Mouse (Mus musculus) layer of hippocampus, postnatal 14 days (tissue): ENCODE results near the gene Defb29. TPM values are rescaled to one million over a fixed set of nuclear protein-coding genes. Genes with fewer than 3 reads are reported as not detected.

Source experiments
- DNase-seq, 2 experiments: peaks; one replicate each; pipeline ENCODE4 v3.0.0; 2021 to 2022; ENCODE audit warnings: low spot score in 2 of 2, mixed read lengths in 1 of 2
- total RNA-seq, 2 experiments: library from RNA; stranded (reverse); gene quantifications; 2 replicates each; pipeline ENCODE4 v1.2.3; 2021

Defb29 gene
- total RNA-seq, 2 experiments from 2014 or later = not detected

DNA sequence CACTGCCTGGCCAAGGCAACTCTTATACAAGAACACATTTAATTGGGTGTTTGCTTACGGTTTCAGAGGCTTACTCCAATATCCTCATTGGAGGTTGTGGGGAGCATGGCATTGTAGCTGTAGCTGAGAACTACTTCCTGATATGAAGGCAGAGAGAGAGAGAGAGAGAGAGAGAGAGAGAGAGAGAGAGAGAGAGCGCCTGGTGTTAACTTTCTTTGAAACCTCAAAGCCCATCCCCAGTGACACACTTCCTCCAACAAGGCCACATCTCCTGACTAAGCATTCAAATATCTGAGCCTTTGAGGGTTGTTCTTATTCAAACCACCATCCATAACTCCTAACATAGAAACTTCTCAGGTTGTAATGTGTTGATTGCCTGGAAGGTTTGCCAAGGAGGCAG, 35.9 kb downstream of the Defb29 start:
- no peak for DNase-seq

DNA sequence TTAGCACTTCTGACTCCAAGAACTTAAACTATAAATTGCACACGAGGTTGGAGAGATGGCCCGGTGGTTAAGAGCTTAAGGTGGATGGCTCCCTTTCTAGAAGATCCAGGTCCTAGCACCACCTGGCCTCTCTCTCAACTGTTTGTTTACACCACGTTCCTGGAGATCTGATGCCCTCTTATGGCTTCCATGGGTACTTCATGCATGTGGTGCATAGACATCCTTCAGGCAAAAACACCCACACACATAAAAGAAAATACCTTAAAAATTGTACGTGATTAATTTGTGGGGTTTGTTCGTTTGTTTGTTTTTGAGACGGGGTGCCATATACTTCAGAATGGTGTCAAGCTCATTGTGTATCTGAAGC, 39.1 kb downstream of the Defb29 start:
- DNase-seq = no peak

DNA sequence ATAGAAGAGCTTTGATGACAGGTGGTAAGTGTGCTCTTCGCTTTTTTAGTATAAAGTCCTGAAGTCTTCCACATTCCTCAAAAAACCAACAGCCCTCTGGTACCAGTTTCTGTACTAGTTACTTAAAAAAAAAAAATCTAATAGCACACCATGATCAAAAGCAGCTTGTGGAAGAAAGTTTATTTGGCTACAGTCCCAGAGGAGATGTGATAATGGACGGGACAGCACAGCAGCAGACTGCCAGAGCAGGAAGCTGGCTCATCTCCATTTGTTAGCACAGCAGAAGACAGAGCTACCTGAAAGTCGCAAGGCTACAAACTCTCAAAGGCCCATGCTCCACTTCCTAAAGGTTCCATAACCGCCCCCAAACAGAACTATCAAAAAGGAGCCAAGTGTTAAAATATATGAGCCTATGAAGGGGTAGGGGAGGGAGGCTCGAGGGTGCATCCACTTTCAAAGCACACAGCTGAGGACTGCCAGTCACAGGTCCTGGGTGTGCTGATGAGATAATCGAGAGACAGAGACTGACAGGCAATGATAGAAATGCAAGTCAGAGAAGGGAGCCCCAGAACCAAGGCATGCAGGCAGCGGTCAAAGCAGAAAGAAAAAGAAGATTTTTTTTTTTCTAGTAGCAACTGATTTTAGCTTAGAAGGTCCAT, 39.6 kb downstream of the Defb29 start:
- no peak for DNase-seq

DNA sequence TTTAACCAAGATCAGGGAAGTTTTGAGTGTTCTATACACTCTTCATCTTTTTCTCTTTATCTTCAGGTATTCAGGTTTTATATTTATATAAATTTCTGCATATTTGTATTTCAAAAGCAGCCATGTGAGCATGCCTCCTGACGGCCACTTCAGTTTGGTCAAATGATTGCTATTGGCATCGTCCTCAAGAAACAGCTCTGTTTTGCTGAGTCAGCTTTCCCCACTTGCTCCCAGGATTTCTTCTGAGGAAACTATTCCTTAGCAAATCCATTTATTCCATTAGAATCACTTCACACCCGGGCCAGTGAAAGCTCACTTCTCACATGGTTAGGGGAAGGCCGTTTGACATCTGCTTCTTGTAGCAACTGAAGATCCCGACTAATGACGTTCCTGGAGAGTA, 41.9 kb downstream of the Defb29 start:
- no peak for DNase-seq

DNA sequence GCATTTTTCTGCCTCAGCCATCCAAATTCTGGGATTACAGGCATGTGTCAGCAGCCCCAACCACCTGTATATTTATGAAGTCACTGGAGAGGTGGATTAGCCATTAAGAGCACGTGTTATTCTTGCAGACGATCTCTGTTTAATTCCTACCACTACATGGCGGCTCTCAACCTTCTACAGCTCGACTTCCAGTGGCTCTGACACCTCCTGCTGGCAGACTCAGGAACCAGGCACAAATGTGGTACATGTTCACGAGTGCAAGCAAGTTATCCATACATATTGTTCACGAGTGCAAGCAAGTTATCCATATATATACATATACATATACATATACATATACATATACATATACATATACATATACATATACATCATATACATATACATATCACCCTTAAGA, 46.7 kb downstream of the Defb29 start:
- DNase-seq = no peak

DNA sequence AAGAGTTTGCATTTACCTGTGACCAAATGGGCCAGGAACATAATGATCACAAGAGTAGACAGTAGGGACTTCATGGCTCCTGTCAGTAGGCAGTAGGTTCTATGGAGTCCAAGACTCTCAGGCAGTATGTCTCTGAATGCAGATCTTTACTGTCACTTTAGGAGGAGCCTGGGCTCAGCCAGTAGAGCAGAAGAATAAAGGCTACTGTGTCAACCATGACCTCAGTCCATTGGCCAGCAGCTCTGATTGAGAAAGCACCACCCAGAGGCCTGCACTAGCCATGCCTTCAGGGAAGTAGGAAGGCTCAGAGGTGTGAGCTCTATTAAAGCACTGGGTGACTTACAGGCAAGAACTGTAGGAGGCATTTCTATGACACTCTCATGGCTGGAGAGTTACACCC, 49.9 kb downstream of the Defb29 start, which contains the start of gene Defb22:
TSS of gene Defb22 (minus strand) at position 101 of the 400 bp plus-strand sequence.
- no peak for DNase-seq

Other genes with a start within 250 kb of the Defb29 start
- gene Tbc1d20, start 246.3 kb downstream of the Defb29 start, total RNA-seq = 10 to 100 TPM; 49.8 to 57.8 TPM
- 100 to 1,000 TPM in 1 of 2 experiments, 10 to 100 TPM in 1; 92.5 to 104 TPM for gene Rbck1, start 207.4 kb downstream of the Defb29 start, total RNA-seq
- gene Trib3, start 196.1 kb downstream of the Defb29 start, total RNA-seq = under 1 TPM; 0.53 to 0.86 TPM
- 10 to 100 TPM; 33.0 to 39.6 TPM for gene Nrsn2, start 163.5 kb downstream of the Defb29 start, total RNA-seq
- gene Sox12, start 142.0 kb downstream of the Defb29 start, total RNA-seq = 10 to 100 TPM; 21.4 to 23.1 TPM
- gene Zcchc3, start 125.1 kb downstream of the Defb29 start, total RNA-seq = 10 to 100 TPM in 1 of 2 experiments, 1 to 10 TPM in 1; 9.8 to 10.8 TPM
- 1 to 10 TPM; 2.9 to 4.2 TPM for gene 6820408C15Rik, start 124.5 kb downstream of the Defb29 start, total RNA-seq
- not detected for gene Defb23, start 75.5 kb downstream of the Defb29 start, total RNA-seq
- gene Defb20, start 63.0 kb downstream of the Defb29 start, total RNA-seq = not detected
- not detected for gene Defb22, start 50.0 kb downstream of the Defb29 start, total RNA-seq
- gene Defb26, start 28.4 kb downstream of the Defb29 start, total RNA-seq = not detected
- not detected for gene Defb28, start 21.8 kb downstream of the Defb29 start, total RNA-seq
- not detected for gene Gm17416, start 29.2 kb upstream of the Defb29 start, total RNA-seq
- not detected for gene Defb21, start 32.6 kb upstream of the Defb29 start, total RNA-seq
- gene Defb19, start 40.2 kb upstream of the Defb29 start, total RNA-seq = not detected
- not detected for gene Defb45, start 59.3 kb upstream of the Defb29 start, total RNA-seq
- not detected for gene Defb36, start 64.2 kb upstream of the Defb29 start, total RNA-seq
- gene Defb25, start 83.0 kb upstream of the Defb29 start, total RNA-seq = not detected
- gene Rem1, start 86.9 kb upstream of the Defb29 start, total RNA-seq = under 1 TPM; 0.72 to 0.83 TPM
- gene H13, start 129.4 kb upstream of the Defb29 start, total RNA-seq = 10 to 100 TPM; 84.9 to 86.7 TPM
- 10 to 100 TPM; 25.4 to 25.7 TPM for gene Mcts2, start 146.9 kb upstream of the Defb29 start, total RNA-seq
- gene Id1, start 196.2 kb upstream of the Defb29 start, total RNA-seq = 10 to 100 TPM; 32.9 to 35.8 TPM
- 1 to 10 TPM; 2.9 to 3.6 TPM for gene Cox4i2, start 214.1 kb upstream of the Defb29 start, total RNA-seq